Mouse (Mus musculus) liver, embryonic 14.5 days (tissue): Measurements from ENCODE around the gene Dpagt1.

Experiments used
- CTCF ChIP-seq: IDR thresholded peaks from 2 replicates; pipeline ENCODE4 v1.5.1; 2016; ENCODE audit warnings: antibody characterized with exemption, low read depth, control low read depth
- EP300 ChIP-seq: IDR thresholded peaks from 2 replicates; pipeline ENCODE4 v1.6.1; 2016; ENCODE audit warnings: antibody characterized with exemption, low read depth

GRCm38 (mm10) chr9:44313476-44314256 is 12.2 kb upstream of the Dpagt1 start:
- TF ChIP-seq CTCF (no peak), EP300 (no peak)
